Mouse (Mus musculus): Measurements from ENCODE around the gene Frs2. TPM values are rescaled to one million over a fixed set of nuclear protein-coding genes. Genes with fewer than 3 reads are reported as not detected.

Gene Frs2
- polyA plus RNA-seq, 1 experiment from 2014 or later: 16.8 TPM

DNA sequence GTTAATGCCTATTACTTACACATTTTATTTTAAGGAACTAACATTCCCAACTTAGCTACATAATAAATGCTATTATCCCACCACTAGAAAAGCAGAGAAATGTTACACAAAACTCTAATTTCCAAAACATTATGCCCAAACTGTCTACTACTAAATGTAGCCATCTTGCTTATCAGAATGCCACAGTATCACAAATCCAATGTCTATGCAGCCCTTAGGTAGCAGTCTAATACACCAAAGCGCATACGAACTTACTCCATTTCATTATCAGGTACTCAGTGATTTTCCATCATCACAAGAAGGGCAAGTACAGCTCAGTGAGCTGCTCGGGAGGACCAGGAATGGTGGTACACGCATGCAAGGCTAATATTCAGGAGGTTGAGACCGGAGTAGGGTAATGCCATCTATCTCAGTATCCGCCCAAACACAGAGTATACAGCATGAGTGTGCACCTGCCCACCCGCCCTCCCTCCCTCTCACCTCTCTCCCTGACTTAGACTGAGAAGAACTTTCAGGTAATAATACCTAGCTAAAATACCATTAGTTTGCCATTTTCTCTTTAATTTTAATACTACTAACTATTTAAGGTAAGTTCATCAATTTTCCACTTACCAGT is 28.2 kb downstream of the Frs2 start:
- Histone ChIP-seq H3K4me1 (replicated peaks) (no peaks in the 10 kb centered on the region; the same call in 1 of the 2 replicates), H3K4me2 (replicated peaks) (no peak overlapping the region), H3K27me3 (replicated peaks) (no peaks in the 10 kb centered on the region), H3K36me3 (no peaks in the 10 kb centered on the region), H3K27ac (no peak overlapping the region), H3K4me3 (replicated peaks) (no peak overlapping the region), H3K9ac (no peak overlapping the region), H3K9me3 (no peaks in the 10 kb centered on the region)
- ATAC-seq: no peak
- 87% methylated on average over 7 of the region's 7 CpGs for whole genome bisulfite sequencing

DNA sequence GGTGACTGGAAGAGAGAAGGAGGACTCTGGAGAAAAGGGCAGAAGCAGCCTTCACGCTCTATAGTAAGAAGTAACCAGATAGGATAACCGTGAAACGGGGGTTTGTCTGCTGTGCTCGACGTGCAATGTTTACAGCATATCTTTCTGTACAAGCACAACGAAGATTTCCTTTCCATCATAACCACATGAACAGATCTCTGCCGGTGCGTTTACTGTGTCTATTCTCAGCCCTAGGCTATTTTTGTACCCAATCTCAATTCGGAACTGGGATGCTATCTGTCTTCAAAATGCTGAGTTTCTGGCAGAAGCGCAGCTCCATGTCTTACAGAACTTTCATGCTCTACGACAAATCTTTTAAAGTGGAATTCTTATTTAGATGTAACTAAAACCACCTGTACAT is 28.8 kb downstream of the Frs2 start:
- Histone ChIP-seq H3K9me3 (no peaks in the 10 kb centered on the region), H3K36me3 (no peaks in the 10 kb centered on the region)
- 64% methylated on average over 11 of the region's 11 CpGs for WGBS

DNA sequence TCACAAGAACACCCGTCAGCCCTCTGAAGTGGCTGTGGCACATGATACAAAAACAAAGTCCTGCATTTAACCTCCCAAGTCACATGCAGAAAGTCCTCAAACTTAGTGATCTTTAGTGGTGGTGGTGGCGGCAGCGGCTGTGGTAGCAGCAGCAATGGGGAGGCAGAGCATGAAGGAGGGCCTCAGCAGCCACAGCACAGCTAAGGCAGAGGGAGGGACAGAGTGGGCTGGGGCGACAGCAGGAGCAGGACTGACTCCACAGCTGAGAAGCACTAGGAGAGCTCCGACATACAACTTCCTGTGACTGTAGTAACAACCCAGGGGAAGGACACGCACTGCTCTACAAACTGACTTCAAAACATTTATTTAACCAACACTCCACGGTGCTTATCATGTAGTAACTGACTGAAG is 29.9 kb downstream of the Frs2 start:
- Histone ChIP-seq H3K27me3 (replicated peaks) (no peaks in the 10 kb centered on the region), H3K4me3 (replicated peaks) (no peak overlapping the region), H3K9me3 (no peaks in the 10 kb centered on the region), H3K27ac (0 out of 2 replicates have a peak overlapping the region, but pooled peaks have one; percentile 4), H3K4me1 (replicated peaks) (peaks cover 9% of the 10 kb centered on the region; the same call in 1 of the 2 replicates), H3K36me3 (no peaks in the 10 kb centered on the region), H3K4me2 (replicated peaks) (no peak overlapping the region), H3K9ac (no peak overlapping the region)
- ATAC-seq: no peak
- WGBS: 54% methylated on average over 7 of the region's 7 CpGs

More for the DNA sequence above, 28.8 kb downstream of the Frs2 start:
- H3K27ac ChIP-seq: no peak overlapping the region
- no peak overlapping the region for H3K4me2 ChIP-seq (replicated peaks)
- ATAC-seq: no peak
- no peak overlapping the region for H3K4me3 ChIP-seq (replicated peaks)
- no peaks in the 10 kb centered on the region for H3K27me3 ChIP-seq (replicated peaks)
- no peak overlapping the region for H3K9ac ChIP-seq
- peaks cover 4% of the 10 kb centered on the region; the same call in 1 of the 2 replicates for H3K4me1 ChIP-seq (replicated peaks)

DNA sequence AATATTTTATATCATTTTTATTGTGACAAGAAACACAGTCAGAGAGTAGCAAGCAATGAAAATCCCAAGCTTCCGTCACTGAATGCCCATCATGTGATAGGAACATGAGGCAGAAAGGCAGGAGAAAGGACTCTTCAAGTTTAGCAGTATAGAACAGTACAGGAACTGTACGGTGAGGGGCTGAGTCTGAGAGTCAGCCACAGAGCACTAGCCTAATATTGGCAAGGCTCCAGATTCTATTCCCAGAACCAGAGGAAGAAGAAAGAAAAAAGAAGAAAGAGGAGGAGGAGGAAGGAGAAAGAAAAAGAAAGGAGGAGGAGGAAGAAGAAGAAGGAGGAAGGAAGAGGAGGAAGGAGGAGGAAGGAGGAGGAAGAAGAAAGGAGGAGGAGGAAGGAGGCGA is 32.7 kb downstream of the Frs2 start:
- Histone ChIP-seq H3K9ac (no peak overlapping the region), H3K4me3 (replicated peaks) (no peak overlapping the region), H3K27ac (no peak overlapping the region), H3K4me2 (replicated peaks) (no peak overlapping the region), H3K27me3 (replicated peaks) (no peaks in the 10 kb centered on the region), H3K4me1 (replicated peaks) (peaks cover 14% of the 10 kb centered on the region), H3K36me3 (no peaks in the 10 kb centered on the region), H3K9me3 (no peaks in the 10 kb centered on the region)
- 38% methylated on average over 2 of the region's 3 CpGs for WGBS
- no peak for ATAC-seq

DNA sequence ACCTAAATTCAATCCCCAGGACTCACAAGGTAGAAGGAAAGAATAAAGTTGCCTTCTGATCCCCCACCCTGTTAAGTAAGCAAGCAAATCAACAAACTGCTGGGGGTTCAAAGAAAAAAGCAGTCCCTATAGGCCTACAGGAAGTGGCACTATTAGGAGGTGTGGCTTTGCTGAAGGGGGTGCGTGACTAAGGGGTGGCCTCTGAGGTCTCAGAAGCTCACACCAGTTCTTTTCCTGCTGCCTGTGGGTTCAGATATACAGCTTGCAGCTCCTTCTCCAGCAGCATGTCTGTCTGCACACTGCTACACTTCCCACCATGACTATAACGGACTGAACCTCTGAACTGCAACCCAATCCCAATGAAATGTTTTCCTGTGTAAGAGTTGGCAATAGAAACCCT is 35.8 kb downstream of the Frs2 start:
- no peak overlapping the region for H3K4me2 ChIP-seq (replicated peaks)
- peaks cover 14% of the 10 kb centered on the region for H3K4me1 ChIP-seq (replicated peaks)
- no peak overlapping the region for H3K4me3 ChIP-seq (replicated peaks)
- H3K36me3 ChIP-seq: no peaks in the 10 kb centered on the region
- H3K27ac ChIP-seq: no peak overlapping the region
- no peak for ATAC-seq
- WGBS: 44% methylated on average over 2 of the region's 2 CpGs
- H3K27me3 ChIP-seq (replicated peaks): no peaks in the 10 kb centered on the region
- H3K9me3 ChIP-seq: no peaks in the 10 kb centered on the region
- H3K9ac ChIP-seq: no peak overlapping the region

DNA sequence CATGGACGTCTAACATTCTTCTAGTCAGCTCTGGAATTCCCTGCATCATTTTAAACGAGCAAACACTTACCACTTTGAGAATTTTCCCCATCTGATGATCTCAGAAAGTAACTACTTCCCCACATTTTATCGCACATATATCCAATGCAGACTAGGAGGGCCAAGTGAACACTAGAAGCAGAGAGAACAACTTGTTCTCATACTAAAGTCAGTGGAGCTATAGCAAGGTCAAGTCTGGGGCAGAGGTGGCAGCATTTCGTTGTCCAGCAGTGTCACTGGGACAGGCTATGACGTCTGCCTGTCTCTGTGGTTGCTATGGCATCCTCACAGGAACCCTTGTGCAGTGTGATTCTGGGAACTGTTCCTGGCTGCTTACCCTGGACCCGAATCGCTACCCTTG is 36.9 kb downstream of the Frs2 start:
- Histone ChIP-seq H3K4me3 (replicated peaks) (no peak overlapping the region), H3K9ac (no peak overlapping the region), H3K27me3 (replicated peaks) (no peaks in the 10 kb centered on the region), H3K9me3 (no peaks in the 10 kb centered on the region), H3K4me1 (replicated peaks) (peaks cover 17% of the 10 kb centered on the region), H3K27ac (no peak overlapping the region), H3K36me3 (no peaks in the 10 kb centered on the region), H3K4me2 (replicated peaks) (no peak overlapping the region)
- 72% methylated on average over 7 of the region's 7 CpGs for WGBS
- no peak for ATAC-seq

- 50% methylated on average over 3 of the region's 3 CpGs for WGBS
- H3K36me3 ChIP-seq: no peaks in the 10 kb centered on the region
- H3K27me3 ChIP-seq (replicated peaks): no peaks in the 10 kb centered on the region
- H3K4me2 ChIP-seq (replicated peaks): no peak overlapping the region
- H3K4me3 ChIP-seq (replicated peaks): no peak overlapping the region
- H3K27ac ChIP-seq: 0 out of 2 replicates have a peak overlapping the region, but pooled peaks have one; percentile 27
- no peak for ATAC-seq
- H3K4me1 ChIP-seq (replicated peaks): peaks cover 23% of the 10 kb centered on the region
- no peaks in the 10 kb centered on the region for H3K9me3 ChIP-seq
- H3K9ac ChIP-seq: no peak overlapping the region
These were observed 38.1 kb downstream of the Frs2 start for GRCm38 (mm10) chr10:117110271-117110670.

- H3K27me3 ChIP-seq (replicated peaks): no peaks in the 10 kb centered on the region
- peaks cover 28% of the 10 kb centered on the region for H3K4me1 ChIP-seq (replicated peaks)
- H3K9ac ChIP-seq: no peak overlapping the region
- H3K27ac ChIP-seq: no peak overlapping the region
- no peaks in the 10 kb centered on the region for H3K36me3 ChIP-seq
- WGBS: 6% methylated on average over 3 of the region's 3 CpGs
- ATAC-seq: no peak
- no peak overlapping the region for H3K4me2 ChIP-seq (replicated peaks)
- H3K4me3 ChIP-seq (replicated peaks): no peak overlapping the region
- no peaks in the 10 kb centered on the region for H3K9me3 ChIP-seq
These were observed 41.6 kb downstream of the Frs2 start for GRCm38 (mm10) chr10:117106686-117107085.

DNA sequence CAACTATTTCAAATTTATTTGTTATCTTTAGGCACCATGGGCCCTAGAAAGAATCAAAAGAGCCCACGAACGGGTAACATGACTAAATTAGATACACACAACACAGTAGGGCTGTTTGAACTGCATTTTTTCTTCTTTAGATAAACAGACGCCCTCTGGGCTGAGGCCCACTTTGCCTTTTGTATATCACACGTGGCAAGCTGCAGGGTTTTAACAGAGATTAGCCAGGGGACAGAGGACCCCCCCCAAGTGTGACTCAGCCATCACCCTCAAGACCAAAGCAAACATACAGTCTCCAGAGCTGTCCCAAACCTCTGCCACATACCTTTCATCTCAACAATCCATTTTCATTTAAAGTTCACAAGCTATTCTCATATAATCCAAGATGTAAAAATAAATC is 42.1 kb downstream of the Frs2 start:
- Histone ChIP-seq H3K4me2 (replicated peaks) (no peak overlapping the region), H3K4me1 (replicated peaks) (peaks cover 28% of the 10 kb centered on the region), H3K9ac (no peak overlapping the region), H3K9me3 (no peaks in the 10 kb centered on the region), H3K4me3 (replicated peaks) (no peak overlapping the region), H3K27me3 (replicated peaks) (no peaks in the 10 kb centered on the region), H3K27ac (no peak overlapping the region), H3K36me3 (no peaks in the 10 kb centered on the region)
- WGBS: 10% methylated on average over 4 of the region's 4 CpGs
- ATAC-seq: peak; percentile 52; the same call in 1 of the 2 replicates

DNA sequence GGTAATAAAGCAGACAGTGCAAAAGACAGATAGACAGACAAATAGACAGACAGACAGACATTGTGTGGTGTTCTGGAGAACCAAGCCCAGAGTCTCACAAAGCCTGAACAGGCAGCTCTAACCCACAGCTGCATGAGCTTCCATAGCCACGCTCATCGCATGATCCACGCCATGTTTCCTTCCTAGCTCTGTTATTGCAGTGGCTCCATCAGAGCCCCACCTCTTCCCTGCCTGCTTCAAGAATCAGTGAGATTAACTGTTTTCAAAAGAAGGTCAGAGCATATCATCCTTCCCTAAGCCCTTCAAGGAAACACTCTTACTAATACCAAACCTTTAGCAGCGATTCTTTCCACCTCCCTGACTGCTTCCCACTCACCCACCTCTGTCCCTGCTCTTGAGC is 43.3 kb downstream of the Frs2 start:
- WGBS: 50% methylated on average over 4 of the region's 4 CpGs
- H3K4me1 ChIP-seq (replicated peaks): peaks cover 28% of the 10 kb centered on the region
- H3K4me2 ChIP-seq (replicated peaks): no peak overlapping the region
- H3K36me3 ChIP-seq: no peaks in the 10 kb centered on the region
- H3K9me3 ChIP-seq: no peaks in the 10 kb centered on the region
- ATAC-seq: peak; percentile 37
- H3K4me3 ChIP-seq (replicated peaks): no peak overlapping the region
- no peaks in the 10 kb centered on the region for H3K27me3 ChIP-seq (replicated peaks)
- H3K9ac ChIP-seq: no peak overlapping the region
- H3K27ac ChIP-seq: peak overlapping the region; percentile 23; the same call in 1 of the 2 replicates

- ATAC-seq: peak; percentile 71
These were observed 44.3 kb downstream of the Frs2 start for GRCm38 (mm10) chr10:117103854-117104598.

GRCm38 (mm10) chr10:117100175-117100574 is 48.2 kb downstream of the Frs2 start:
- 75% methylated on average over 5 of the region's 5 CpGs for WGBS
- H3K4me1 ChIP-seq (replicated peaks): peaks cover 21% of the 10 kb centered on the region
- H3K36me3 ChIP-seq: no peaks in the 10 kb centered on the region
- ATAC-seq: no peak
- H3K9me3 ChIP-seq: no peaks in the 10 kb centered on the region
- no peak overlapping the region for H3K4me3 ChIP-seq (replicated peaks)
- no peak overlapping the region for H3K4me2 ChIP-seq (replicated peaks)
- H3K27me3 ChIP-seq (replicated peaks): no peaks in the 10 kb centered on the region
- no peak overlapping the region for H3K27ac ChIP-seq
- H3K9ac ChIP-seq: no peak overlapping the region

More at GRCm38 (mm10) chr10:117103854-117104598, 44.3 kb downstream of the Frs2 start:
- Histone ChIP-seq H3K27me3 (replicated peaks) (no peaks in the 10 kb centered on the region), H3K27ac (peak overlapping the region; percentile 44; the same call in 1 of the 2 replicates), H3K4me3 (replicated peaks) (no peak overlapping the region), H3K4me1 (replicated peaks) (peaks cover 28% of the 10 kb centered on the region), H3K36me3 (no peaks in the 10 kb centered on the region), H3K9ac (no peak overlapping the region), H3K9me3 (no peaks in the 10 kb centered on the region), H3K4me2 (replicated peaks) (no peak overlapping the region)
